Mouse (Mus musculus) gastrocnemius, postnatal 14 days (tissue): ENCODE data around the gene Poldip3. TPM values are rescaled to one million over a fixed set of nuclear protein-coding genes. Genes with fewer than 3 reads are reported as not detected.

Experiments used
- DNase-seq: peaks from one replicate; pipeline ENCODE4 v3.0.0; 2021; ENCODE audit warnings: mixed read lengths
- intact Hi-C: fragments of 180-260 bp; cut with DNase I; formaldehyde crosslinking; loops from one replicate; pipeline ENCODE4 v1.15.1; 2025; ENCODE audit warnings: low total_unique reads
- total RNA-seq, 2 experiments: library from RNA; stranded (reverse); gene quantifications; 2 replicates each; pipeline ENCODE4 v1.2.3; 2021

The Poldip3 gene
- total RNA-seq, 2 experiments from 2014 or later = 25.8 to 26.5 TPM

- DNase-seq = no peak
- intact Hi-C loops = no loop called here
Observed at GRCm38 (mm10) chr15:83095950-83096349, 53.2 kb downstream of the Poldip3 start.

GRCm38 (mm10) chr15:83093687-83094086, 55.5 kb downstream of the Poldip3 start:
- intact Hi-C loops = no loop called here
- DNase-seq = peak; percentile 37

DNA sequence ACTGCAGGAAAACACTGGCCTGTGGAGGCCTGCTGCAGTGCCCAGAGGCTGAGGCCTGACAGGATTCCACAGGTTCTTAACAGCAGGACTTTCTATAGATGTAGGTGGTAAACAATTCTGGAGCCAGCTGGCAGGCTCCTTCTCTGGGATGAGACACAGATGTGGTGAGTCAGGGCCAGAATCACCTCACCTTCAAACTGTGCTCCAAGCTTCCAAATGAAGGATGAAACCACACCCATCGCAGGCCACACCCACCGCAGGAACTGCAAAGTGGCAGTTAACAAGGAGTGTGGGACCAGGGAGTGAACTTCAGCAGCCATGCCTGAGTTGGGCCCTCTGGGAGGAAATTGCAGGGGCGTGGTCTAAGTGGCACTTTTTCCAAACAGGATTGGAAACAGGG, 58.3 kb downstream of the Poldip3 start:
- no peak for DNase-seq
- intact Hi-C loops = no loop called here

DNA sequence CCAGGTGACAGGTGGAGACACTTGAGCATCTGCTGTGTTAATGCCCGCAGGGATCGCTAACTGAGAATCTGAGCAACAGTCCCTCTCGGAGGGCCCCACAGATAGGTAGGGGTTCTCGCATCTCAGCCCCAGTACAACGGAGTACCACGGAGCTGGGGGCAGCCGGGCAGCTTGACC, 59.9 kb downstream of the Poldip3 start, which contains the start of gene Serhl:
TSS of gene Serhl (plus strand) at position 78 of the 177 bp plus-strand sequence.
- no peak for DNase-seq
- intact Hi-C loops = no loop called here

- no peak for DNase-seq
- intact Hi-C loops = no loop called here
Observed at GRCm38 (mm10) chr15:83088495-83089428, 60.4 kb downstream of the Poldip3 start.

- DNase-seq = no peak
- intact Hi-C loops = no loop called here
Observed at GRCm38 (mm10) chr15:83086636-83087328, 62.4 kb downstream of the Poldip3 start.

GRCm38 (mm10) chr15:83085901-83086300, 63.3 kb downstream of the Poldip3 start:
- DNase-seq = peak; percentile 53
- intact Hi-C loops = no loop called here

DNA sequence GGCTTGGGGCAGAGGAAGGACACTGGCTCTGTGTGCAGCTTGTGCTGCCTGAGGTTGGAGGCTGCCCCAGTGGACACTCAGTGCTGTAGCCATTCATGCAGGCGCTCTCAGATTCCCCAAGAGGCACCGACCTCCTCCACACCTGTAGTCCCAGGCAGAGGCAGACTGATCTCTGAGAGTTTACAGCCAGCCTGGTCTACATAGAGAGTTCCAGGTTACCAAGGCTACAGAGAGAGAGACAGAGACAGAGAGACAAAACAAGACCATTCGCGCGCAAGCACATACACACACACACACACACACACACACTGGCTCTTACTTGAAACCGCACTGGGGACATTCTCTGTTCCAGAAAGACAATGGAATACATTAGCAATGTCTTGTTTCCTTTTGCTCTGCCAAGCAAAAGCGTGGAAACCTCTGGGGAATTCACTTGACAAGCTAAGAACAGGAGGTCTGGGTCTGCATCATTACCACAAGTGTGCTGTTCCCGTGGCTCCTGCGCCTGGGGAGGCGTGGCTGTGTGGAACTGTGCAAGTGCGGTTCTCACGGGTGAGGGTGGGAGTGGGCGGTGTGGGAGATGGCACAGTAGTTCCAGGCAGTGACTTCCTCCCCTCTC, 65.1 kb downstream of the Poldip3 start:
- intact Hi-C loops = no loop called here
- DNase-seq = no peak

DNA sequence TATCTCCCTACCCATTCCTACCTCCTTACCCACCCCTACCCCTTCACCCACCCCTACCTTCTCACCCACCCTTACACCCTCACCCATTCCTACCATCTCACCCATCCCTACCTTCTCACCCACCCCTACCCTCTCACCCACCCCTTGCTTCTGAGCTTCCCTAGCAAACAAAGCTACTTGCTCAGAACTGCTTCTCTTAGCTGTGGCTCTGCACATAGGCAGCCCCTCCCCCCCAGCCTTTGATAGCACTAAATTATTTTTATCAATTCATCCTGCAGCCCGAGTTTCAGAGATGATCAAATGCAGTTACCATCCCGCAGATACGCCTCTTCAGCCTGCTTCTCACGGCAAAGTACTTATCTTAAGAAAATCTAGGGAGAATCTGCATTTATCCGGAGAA, 65.7 kb downstream of the Poldip3 start:
- no peak for DNase-seq
- intact Hi-C loops = no loop called here

Other genes with a start within 250 kb of the Poldip3 start
- 10 to 100 TPM; 21.9 to 26.0 TPM for gene Tcf20, start 161.5 kb downstream of the Poldip3 start, total RNA-seq
- gene Nfam1, start 116.1 kb downstream of the Poldip3 start, total RNA-seq = 1 to 10 TPM; 1.0 to 1.4 TPM
- gene Serhl, start 59.9 kb downstream of the Poldip3 start, total RNA-seq = 10 to 100 TPM; 31.9 to 32.5 TPM
- gene Rrp7a, start 26.6 kb downstream of the Poldip3 start, total RNA-seq = 10 to 100 TPM; 40.2 to 41.2 TPM
- 10 to 100 TPM; 69.1 to 74.4 TPM for gene Cyb5r3, start 23.2 kb upstream of the Poldip3 start, total RNA-seq
- 1 to 10 TPM; 5.7 to 7.4 TPM for gene A4galt, start 102.4 kb upstream of the Poldip3 start, total RNA-seq
- 10 to 100 TPM in 1 of 2 experiments, 1 to 10 TPM in 1; 9.7 to 10.0 TPM for gene Arfgap3, start 200.9 kb upstream of the Poldip3 start, total RNA-seq